Mouse (Mus musculus) cerebellum, adult 2 months (tissue): ENCODE results near the gene Pfkp. TPM values are rescaled to one million over a fixed set of nuclear protein-coding genes. Genes with fewer than 3 reads are reported as not detected.

Experiments used
- DNase-seq, 2 experiments: peaks; one replicate each; pipeline ENCODE4 v3.0.0; 2021
- H3K27ac ChIP-seq: fragments of 200-500 bp; 2 replicates; pipeline ENCODE4 v1.5.1; 2012; ENCODE audit warnings: low read length, control low read depth, inconsistent platforms; ENCODE audit not compliant: insufficient read depth
- H3K27me3 ChIP-seq: fragments of 200-500 bp; 2 replicates; pipeline ENCODE4 v1.6.1; 2012; ENCODE audit warnings: inconsistent platforms, mild to moderate bottlenecking, low read length, moderate library complexity; ENCODE audit not compliant: control insufficient read depth, insufficient read depth
- H3K4me1 ChIP-seq: fragments of 200-500 bp; 2 replicates; pipeline ENCODE4 v1.6.1; 2011; ENCODE audit warnings: low read length; ENCODE audit not compliant: control insufficient read depth, insufficient read depth
- H3K4me3 ChIP-seq: fragments of 200-500 bp; replicated peaks from 2 replicates; pipeline ENCODE3; 2011; ENCODE audit warnings: mild to moderate bottlenecking, low read depth, low read length, control low read depth; ENCODE audit not compliant: insufficient read depth
- CTCF ChIP-seq: fragments of 200-500 bp; IDR thresholded peaks from 2 replicates; pipeline ENCODE4 v1.5.1; 2011; ENCODE audit warnings: low read depth, mild to moderate bottlenecking, control low read depth, low read length, moderate library complexity, borderline replicate concordance; ENCODE audit not compliant: insufficient read depth
- POLR2A ChIP-seq: fragments of 200-500 bp; IDR thresholded peaks from 2 replicates; pipeline ENCODE4 v1.6.1; 2011; ENCODE audit warnings: low read length, control low read depth, borderline replicate concordance; ENCODE audit not compliant: insufficient read depth
- WGBS: fragments of 180-500 bp; shearing (Covaris S2); methylation state at CpG from one replicate; pipeline ENCODE4 v1.1.7; 2018; 5-methylcytosine and 5-hydroxymethylcytosine counted together
- polyA plus RNA-seq: library from polyadenylated mRNA; depleted of rRNA; stranded (reverse); fragments of >200 nt; gene quantifications from 2 replicates; pipeline ENCODE4 v1.2.3, GENCODE M21; 2012

Gene Pfkp
- polyA plus RNA-seq, 1 experiment: 204 TPM

- DNase-seq: no peak
- no peak overlapping the region for H3K27ac ChIP-seq
- WGBS: 63% methylated on average over 2 of the region's 2 CpGs
These were observed 8.7 kb upstream of the Pfkp start for GRCm38 (mm10) chr13:6657300-6657699.

GRCm38 (mm10) chr13:6649542-6649941 is 965 bp upstream of the Pfkp start:
- peaks cover 6% of the 10 kb centered on the region; the same call in 1 of the 2 replicates for H3K4me1 ChIP-seq
- no peak overlapping the region for H3K4me3 ChIP-seq
- 75% methylated on average over 3 of the region's 3 CpGs for WGBS
- no peak for DNase-seq
- no peak overlapping the region for H3K27ac ChIP-seq
- TF ChIP-seq CTCF (no peak), POLR2A (no peak)
- no peaks in the 10 kb centered on the region for H3K27me3 ChIP-seq

More at GRCm38 (mm10) chr13:6657300-6657699, 8.7 kb upstream of the Pfkp start:
- TF ChIP-seq CTCF (no peak), POLR2A (no peak)
- no peak overlapping the region for H3K4me3 ChIP-seq
- no peaks in the 10 kb centered on the region for H3K4me1 ChIP-seq
- no peaks in the 10 kb centered on the region for H3K27me3 ChIP-seq

GRCm38 (mm10) chr13:6647992-6648668 is 447 bp downstream of the Pfkp start:
- under 1% methylated on average over 28 of the region's 28 CpGs for WGBS
- TF ChIP-seq CTCF (no peak), POLR2A (no peak)
- Histone ChIP-seq H3K27ac (peak overlapping the region; percentile 88), H3K4me1 (peaks cover 9% of the 10 kb centered on the region; the same call in 1 of the 2 replicates), H3K4me3 (peak overlapping the region; percentile 97), H3K27me3 (no peaks in the 10 kb centered on the region)
- peak in 1 of 2 experiments; percentile 63 for DNase-seq

GRCm38 (mm10) chr13:6647067-6647991 is 1.2 kb downstream of the Pfkp start:
- 1% methylated on average over 39 of the region's 39 CpGs for WGBS
- peak overlapping the region; percentile 97 for H3K4me3 ChIP-seq
- peak; percentile 84 to 87 for DNase-seq
- H3K4me1 ChIP-seq: peaks cover 9% of the 10 kb centered on the region; the same call in 1 of the 2 replicates
- peak overlapping the region; percentile 88 for H3K27ac ChIP-seq
- no peaks in the 10 kb centered on the region for H3K27me3 ChIP-seq
- TF ChIP-seq CTCF (no peak), POLR2A (peak; percentile 60; the same call in 1 of the 2 replicates)

- Histone ChIP-seq H3K4me1 (peaks cover 9% of the 10 kb centered on the region; the same call in 1 of the 2 replicates), H3K27me3 (no peaks in the 10 kb centered on the region), H3K27ac (peak overlapping the region; percentile 38), H3K4me3 (peak overlapping the region; percentile 97)
- WGBS: 19% methylated on average over 3 of the region's 3 CpGs
- no peak for DNase-seq
- no peak for TF ChIP-seq POLR2A
- no peak for TF ChIP-seq CTCF
These were observed 1.9 kb downstream of the Pfkp start for GRCm38 (mm10) chr13:6646674-6647066.

GRCm38 (mm10) chr13:6646266-6646665 is 2.3 kb downstream of the Pfkp start:
- peak overlapping the region; percentile 40 for H3K4me3 ChIP-seq
- DNase-seq: no peak
- H3K27ac ChIP-seq: no peak overlapping the region
- TF ChIP-seq CTCF (no peak), POLR2A (no peak)
- peaks cover 9% of the 10 kb centered on the region; the same call in 1 of the 2 replicates for H3K4me1 ChIP-seq
- H3K27me3 ChIP-seq: no peaks in the 10 kb centered on the region
- 20% methylated on average over 2 of the region's 2 CpGs for WGBS

- no peaks in the 10 kb centered on the region; the same call in 1 of the 2 replicates for H3K27me3 ChIP-seq
- no peak for DNase-seq
- no peak overlapping the region for H3K4me3 ChIP-seq
- TF ChIP-seq CTCF: no peak
- no peak for TF ChIP-seq POLR2A
- 80% methylated on average over 5 of the region's 5 CpGs for WGBS
- peaks cover 9% of the 10 kb centered on the region; the same call in 1 of the 2 replicates for H3K4me1 ChIP-seq
- no peak overlapping the region for H3K27ac ChIP-seq
These were observed 4.6 kb downstream of the Pfkp start for GRCm38 (mm10) chr13:6643968-6644367.
